Mouse (Mus musculus) layer of hippocampus, adult 8-10 months (tissue): ENCODE data around the gene Cldn3. TPM values are rescaled to one million over a fixed set of nuclear protein-coding genes. Genes with fewer than 3 reads are reported as not detected.

Experiments
- DNase-seq, 2 experiments: peaks; one replicate each; pipeline ENCODE4 v3.0.0; 2022; ENCODE audit warnings: low spot score in 2 of 2
- total RNA-seq, 4 experiments: library from RNA; stranded (reverse); gene quantifications; 2 replicates each; pipeline ENCODE4 v1.2.4; 2022

Cldn3 gene
- total RNA-seq, 4 experiments from 2014 or later = 0.61 to 0.87 (median 0.81) TPM

- peak in 1 of 2 experiments; percentile 10 for DNase-seq
Measured at GRCm38 (mm10) chr5:134965852-134966821, 19.9 kb upstream of the Cldn3 start.

GRCm38 (mm10) chr5:134967164-134967944 lies 18.7 kb upstream of the Cldn3 start:
- no peak for DNase-seq

- no peak for DNase-seq
Measured at GRCm38 (mm10) chr5:134970671-134971070, 15.3 kb upstream of the Cldn3 start.

- no peak for DNase-seq
Measured at GRCm38 (mm10) chr5:134973081-134973480, 12.9 kb upstream of the Cldn3 start.

- no peak for DNase-seq
Measured at GRCm38 (mm10) chr5:134973526-134973925, 12.5 kb upstream of the Cldn3 start.

- no peak for DNase-seq
Measured at GRCm38 (mm10) chr5:134974294-134974693, 11.7 kb upstream of the Cldn3 start.

- no peak for DNase-seq
Measured at GRCm38 (mm10) chr5:134974921-134975320, 11.1 kb upstream of the Cldn3 start.

GRCm38 (mm10) chr5:134976164-134976563 lies 9.8 kb upstream of the Cldn3 start:
- no peak for DNase-seq

- no peak for DNase-seq
Measured at GRCm38 (mm10) chr5:134976577-134977250, 9.3 kb upstream of the Cldn3 start.

GRCm38 (mm10) chr5:134977837-134978236 lies 8.2 kb upstream of the Cldn3 start:
- DNase-seq = no peak

GRCm38 (mm10) chr5:134981149-134981548 lies 4.9 kb upstream of the Cldn3 start:
- no peak for DNase-seq

- DNase-seq = no peak
Measured at GRCm38 (mm10) chr5:134983111-134983510, 2.9 kb upstream of the Cldn3 start.

GRCm38 (mm10) chr5:134983771-134984170 lies 2.2 kb upstream of the Cldn3 start:
- DNase-seq = no peak

- no peak for DNase-seq
Measured at GRCm38 (mm10) chr5:134986298-134987268, 569 bp downstream of the Cldn3 start.

GRCm38 (mm10) chr5:134989166-134989565 lies 3.2 kb downstream of the Cldn3 start:
- no peak for DNase-seq

GRCm38 (mm10) chr5:134989741-134990140 lies 3.7 kb downstream of the Cldn3 start:
- no peak for DNase-seq

GRCm38 (mm10) chr5:134992566-134992965 lies 6.6 kb downstream of the Cldn3 start:
- DNase-seq = no peak

- no peak for DNase-seq
Measured at GRCm38 (mm10) chr5:134998359-134998758, 12.3 kb downstream of the Cldn3 start.

GRCm38 (mm10) chr5:134999797-135000196 lies 13.8 kb downstream of the Cldn3 start:
- DNase-seq = no peak

GRCm38 (mm10) chr5:135000751-135001150 lies 14.7 kb downstream of the Cldn3 start:
- DNase-seq = no peak
